Comparison of ENCODE assay signal across 15 mouse cellular contexts in genomic region chr17:27077133-27077532, GRCm38 (mm10). TPM values are rescaled to one million over a fixed set of nuclear protein-coding genes. Genes with fewer than 3 reads are reported as not detected.
DNase-seq lines count a peak whose midpoint lies in the region; ATAC-seq and TF ChIP-seq lines count a peak whose summit lies in the region.
"Had no signal": no experiment of that assay in that cellular context is flagged by ENCODE, and none has a peak within 500 bp of the region (broad histone marks: within the 10 kb centered on the region; RNA-seq: fewer than 3 reads in every experiment).

No protein-coding gene starts in this region.

- no peak for TF ChIP-seq POLR2A in heart, adult 2 months (IDR thresholded peaks at IDR 0.05; ENCODE audit: insufficient read depth, low read depth, low read length)
- TF ChIP-seq POLR2A in ES-Bruce4 (IDR thresholded peaks at IDR 0.05; ENCODE audit: insufficient read depth, low read length): no peak

- no peak overlapping the region for H3K9ac ChIP-seq in heart, adult 2 months (ENCODE audit: low read depth, low read length)
- no peak overlapping the region for H3K9ac ChIP-seq in liver, embryonic 14.5 days (replicated peaks)
- H3K9ac ChIP-seq in liver, embryonic 12.5 days: no peak overlapping the region
- no peak overlapping the region for H3K9ac ChIP-seq in ES-Bruce4 (ENCODE audit: low read depth, poor library complexity, severe bottlenecking)

- no peaks in the 10 kb centered on the region for H3K36me3 ChIP-seq in heart, adult 2 months (ENCODE audit: control insufficient read depth, insufficient read depth, low read length)
- no peaks in the 10 kb centered on the region for H3K36me3 ChIP-seq in liver, embryonic 14.5 days (replicated peaks; ENCODE audit: control insufficient read depth, insufficient read depth, low read depth)
- H3K36me3 ChIP-seq in liver, embryonic 12.5 days: 0 out of 2 replicates have a peak, but pooled peaks cover 3% of the 10 kb centered on the region
- H3K36me3 ChIP-seq in ES-Bruce4 (ENCODE audit: control insufficient read depth, insufficient read depth, low read length, poor library complexity, severe bottlenecking): no peaks in the 10 kb centered on the region

- intact Hi-C loops in heart, adult 2 months (cut with DNase I): no loop called here
- intact Hi-C loops in heart, postnatal 10 days (cut with DNase I): no loop called here

- TF ChIP-seq EP300 in heart, adult 2 months (IDR thresholded peaks at IDR 0.05; ENCODE audit: insufficient read depth, low read depth, low read length): no peak
- TF ChIP-seq EP300 in liver, embryonic 14.5 days (IDR thresholded peaks at IDR 0.05; ENCODE audit: low read depth): no peak
- no peak for TF ChIP-seq EP300 in ES-Bruce4 (IDR thresholded peaks at IDR 0.05; ENCODE audit: insufficient read depth, low read depth, low read length)

- H3K4me1 ChIP-seq in heart, adult 2 months (ENCODE audit: control insufficient read depth, insufficient read depth, low read length): peaks cover 3% of the 10 kb centered on the region
- peaks cover 0 to 9% of the 10 kb centered on the region in 2 experiments; a peak in 2 of 4 replicates for H3K4me1 ChIP-seq in liver, embryonic 14.5 days (replicated peaks; ENCODE audit: control insufficient read depth in 2 of 2, insufficient read depth in 2 of 2, low read length in 1 of 2)
- H3K4me1 ChIP-seq in liver, embryonic 12.5 days: peaks cover 41% of the 10 kb centered on the region
- peaks cover 7% of the 10 kb centered on the region for H3K4me1 ChIP-seq in ES-Bruce4 (ENCODE audit: control insufficient read depth, insufficient read depth, low read length)

- H3K27ac ChIP-seq in heart, adult 2 months: no peak overlapping the region
- H3K27ac ChIP-seq in liver, embryonic 14.5 days: no peak overlapping the region
- H3K27ac ChIP-seq in liver, embryonic 12.5 days: no peak overlapping the region
- H3K27ac ChIP-seq in ES-Bruce4 (ENCODE audit: insufficient read depth, low read length): no peak overlapping the region

- 95% methylated on average over 7 of the region's 7 CpGs for WGBS in heart, adult 2 months
- WGBS in liver, embryonic 14.5 days (ENCODE audit: insufficient replicate concordance): 78% methylated on average over 7 of the region's 7 CpGs
- WGBS in liver, embryonic 12.5 days (ENCODE audit: insufficient replicate concordance): 80% methylated on average over 7 of the region's 7 CpGs

- no peak for ATAC-seq in liver, embryonic 14.5 days (ENCODE audit: insufficient read depth)
- ATAC-seq in liver, embryonic 12.5 days: no peak
- 0 out of 2 replicates have a peak, but pooled peaks have one; percentile 44 for ATAC-seq in erythroid progenitor cell, adult 5-6 weeks (replicated peaks; ENCODE audit: low FRiP score, poor library complexity, severe bottlenecking)

- peak; percentile 32 for TF ChIP-seq CTCF in heart, adult 2 months (IDR thresholded peaks at IDR 0.05)
- TF ChIP-seq CTCF in liver, embryonic 14.5 days (IDR thresholded peaks at IDR 0.05; ENCODE audit: low read depth): peak; percentile 73
- peak; percentile 25 for TF ChIP-seq CTCF in ES-Bruce4 (IDR thresholded peaks at IDR 0.05; ENCODE audit: low read depth, low read length)

- DNase-seq in heart, adult 2 months: no peak
- no peak for DNase-seq in heart, postnatal 10 days
- DNase-seq in liver, embryonic 14.5 days (ENCODE audit: low read depth in 3 of 3, low spot score in 3 of 3): no peak
- DNase-seq in right cerebral cortex, postnatal 25 days: no peak
- DNase-seq in adrenal gland, postnatal 14 days: no peak
- DNase-seq: cerebellum, adult 11-12 months; cerebellum, postnatal 36 days; gastrocnemius, postnatal 25 days; kidney, postnatal 14 days; left cerebral cortex, postnatal 4 days; midbrain, embryonic 14.5 days had no signal

- no peaks in the 10 kb centered on the region for H3K27me3 ChIP-seq in heart, adult 2 months (ENCODE audit: control insufficient read depth, insufficient read depth, low read length)
- no peaks in the 10 kb centered on the region for H3K27me3 ChIP-seq in liver, embryonic 14.5 days (ENCODE audit: control insufficient read depth, insufficient read depth, low read length)
- no peaks in the 10 kb centered on the region for H3K27me3 ChIP-seq in liver, embryonic 12.5 days (replicated peaks)
- no peaks in the 10 kb centered on the region for H3K27me3 ChIP-seq in ES-Bruce4 (ENCODE audit: control insufficient read depth, insufficient read depth, low read length, poor library complexity, severe bottlenecking)

- H3K4me3 ChIP-seq in heart, adult 2 months: no peak overlapping the region
- no peak overlapping the region for H3K4me3 ChIP-seq in liver, embryonic 14.5 days (ENCODE audit: insufficient read depth in 1 of 2, low read depth in 2 of 2, low read length in 2 of 2)
- no peak overlapping the region for H3K4me3 ChIP-seq in liver, embryonic 12.5 days
- H3K4me3 ChIP-seq in ES-Bruce4 (ENCODE audit: low read depth, low read length): no peak overlapping the region

- no peak overlapping the region for H3K4me2 ChIP-seq in liver, embryonic 14.5 days (ENCODE audit: low read depth)
- no peak overlapping the region for H3K4me2 ChIP-seq in liver, embryonic 12.5 days
- H3K4me2 ChIP-seq: heart, embryonic 11.5 days had no signal

- no peaks in the 10 kb centered on the region; the same call in 1 of the 2 replicates for H3K9me3 ChIP-seq in liver, embryonic 14.5 days (ENCODE audit: control insufficient read depth, low read length)
- H3K9me3 ChIP-seq in liver, embryonic 12.5 days (replicated peaks): 0 out of 2 replicates have a peak, but pooled peaks cover 5% of the 10 kb centered on the region
- no peaks in the 10 kb centered on the region for H3K9me3 ChIP-seq in ES-Bruce4 (replicated peaks; ENCODE audit: control insufficient read depth, insufficient read depth, low read length, poor library complexity, severe bottlenecking)

- no peaks in the 10 kb centered on the region for H3K79me2 ChIP-seq in heart, adult 2 months (replicated peaks; ENCODE audit: control insufficient read depth, insufficient read depth, low read length)

RNA-seq across cellular contexts. Expression of gene Itpr3, which starts 20.0 kb away (rescaled TPM):
- total RNA-seq in heart, adult 2 months (2021): 1 to 10 TPM; 4.6 to 6.2 TPM
- 3.4 and 6.7 TPM in 2 replicates for polyA plus RNA-seq in heart, adult 2 months (2012; rRNA removed)
- 1 to 10 TPM; 8.0 to 9.0 TPM for total RNA-seq in heart, postnatal 10 days (2021)
- polyA plus RNA-seq in liver, embryonic 14.5 days (2012; rRNA removed): 0.96 and 1.00 TPM in 2 replicates
- 0.53 and 0.75 TPM in 2 replicates for polyA plus RNA-seq in liver, embryonic 14.5 days (2014; fragmentation: Nextera tagmentation; extraction: Ambion mirVana)
- polyA plus RNA-seq in liver, embryonic 12.5 days (2016; fragmentation: Nextera tagmentation; extraction: Ambion mirVana): 1.2 and 1.3 TPM in 2 replicates
- polyA plus RNA-seq in ES-Bruce4 (2011; ENCODE audit: insufficient read depth, insufficient read length, low read depth, missing spikeins): 17.2 and 21.9 TPM in 2 replicates
- total RNA-seq in erythroid progenitor cell, adult 5-6 weeks (2015; ENCODE audit: low replicate concordance): 1.3 and 9.0 TPM in 2 replicates
- total RNA-seq in erythroid progenitor cell, adult 5-6 weeks (2017; ENCODE audit: low replicate concordance): 0.98 and 2.2 TPM in 2 replicates
- 7.4 and 10.9 TPM in 2 replicates for total RNA-seq in adrenal gland, postnatal 14 days (2021)

RNA-seq across cellular contexts. Expression of gene Bak1, which starts 48.3 kb away (rescaled TPM):
- total RNA-seq in heart, adult 2 months (2021): 10 to 100 TPM; 15.0 to 16.9 TPM
- 35.0 and 35.9 TPM in 2 replicates for polyA plus RNA-seq in heart, adult 2 months (2012; rRNA removed)
- 10 to 100 TPM; 40.4 to 43.2 TPM for total RNA-seq in heart, postnatal 10 days (2021)
- 16.1 and 17.3 TPM in 2 replicates for polyA plus RNA-seq in liver, embryonic 14.5 days (2012; rRNA removed)
- 5.4 and 5.8 TPM in 2 replicates for polyA plus RNA-seq in liver, embryonic 14.5 days (2014; fragmentation: Nextera tagmentation; extraction: Ambion mirVana)
- polyA plus RNA-seq in liver, embryonic 12.5 days (2016; fragmentation: Nextera tagmentation; extraction: Ambion mirVana): 2.7 and 3.2 TPM in 2 replicates
- 66.6 and 78.1 TPM in 2 replicates for polyA plus RNA-seq in ES-Bruce4 (2011; ENCODE audit: insufficient read depth, insufficient read length, low read depth, missing spikeins)
- 32.7 and 36.0 TPM in 2 replicates for total RNA-seq in erythroid progenitor cell, adult 5-6 weeks (2015; ENCODE audit: low replicate concordance)
- total RNA-seq in erythroid progenitor cell, adult 5-6 weeks (2017; ENCODE audit: low replicate concordance): 11.4 and 12.5 TPM in 2 replicates
- 33.5 and 41.7 TPM in 2 replicates for total RNA-seq in adrenal gland, postnatal 14 days (2021)

RNA-seq across cellular contexts. Expression of gene Uqcc2, which starts 56.6 kb away (rescaled TPM):
- 100 to 1,000 TPM; 296 to 343 TPM for total RNA-seq in heart, adult 2 months (2021)
- 288 and 395 TPM in 2 replicates for polyA plus RNA-seq in heart, adult 2 months (2012; rRNA removed)
- total RNA-seq in heart, postnatal 10 days (2021): 100 to 1,000 TPM; 278 to 279 TPM
- polyA plus RNA-seq in liver, embryonic 14.5 days (2012; rRNA removed): 73.6 and 129 TPM in 2 replicates
- polyA plus RNA-seq in liver, embryonic 14.5 days (2014; fragmentation: Nextera tagmentation; extraction: Ambion mirVana): 204 and 208 TPM in 2 replicates
- polyA plus RNA-seq in liver, embryonic 12.5 days (2016; fragmentation: Nextera tagmentation; extraction: Ambion mirVana): 254 and 262 TPM in 2 replicates
- polyA plus RNA-seq in ES-Bruce4 (2011; ENCODE audit: insufficient read depth, insufficient read length, low read depth, missing spikeins): 138 and 155 TPM in 2 replicates
- 9.6 and 33.9 TPM in 2 replicates for total RNA-seq in erythroid progenitor cell, adult 5-6 weeks (2015; ENCODE audit: low replicate concordance)
- total RNA-seq in erythroid progenitor cell, adult 5-6 weeks (2017; ENCODE audit: low replicate concordance): 4.2 and 39.0 TPM in 2 replicates
- 162 and 182 TPM in 2 replicates for total RNA-seq in adrenal gland, postnatal 14 days (2021)
